Mouse (Mus musculus): ENCODE measurements at regions not wholly inside any gene's neighbourhood (a gene's known extent, or its start where the extent isn't known, plus 50 kb on each side); places are given as distances from the start of the nearest gene placed in this dataset.

- WGBS, result 88% methylated on average over 3 of the region's 3 CpGs
- Histone ChIP-seq H3K27me3 (ENCODE audit: insufficient read depth, low read length) (no peaks in the 10 kb centered on the region), H3K4me2 (ENCODE audit: low read depth) (no peak overlapping the region), H3K27ac (ENCODE audit: low read depth, low read length) (no peak overlapping the region), H3K9ac (no peak overlapping the region), H3K4me3 (ENCODE audit: low read depth, low read length) (no peak overlapping the region), H3K9me3 (ENCODE audit: low read length) (no peaks in the 10 kb centered on the region), H3K36me3 (ENCODE audit: insufficient read depth) (no peaks in the 10 kb centered on the region), H3K4me1 (ENCODE audit: insufficient read depth) (no peaks in the 10 kb centered on the region)
- no peak for DNase-seq
- no peak for TF ChIP-seq CTCF (IDR thresholded peaks at IDR 0.05; ENCODE audit: low read depth)
- no peak for ATAC-seq
Observed at GRCm38 (mm10) chr4:89082838-89083237, 54.1 kb upstream of the Mtap start.

GRCm38 (mm10) chr4:89078485-89078884 is 58.4 kb upstream of the Mtap start:
- Histone ChIP-seq H3K9me3 (ENCODE audit: low read length) (no peaks in the 10 kb centered on the region), H3K4me1 (ENCODE audit: insufficient read depth) (no peaks in the 10 kb centered on the region), H3K9ac (no peak overlapping the region), H3K36me3 (ENCODE audit: insufficient read depth) (no peaks in the 10 kb centered on the region), H3K27ac (ENCODE audit: low read depth, low read length) (no peak overlapping the region), H3K27me3 (ENCODE audit: insufficient read depth, low read length) (no peaks in the 10 kb centered on the region), H3K4me3 (ENCODE audit: low read depth, low read length) (no peak overlapping the region), H3K4me2 (ENCODE audit: low read depth) (no peak overlapping the region)
- TF ChIP-seq CTCF (IDR thresholded peaks at IDR 0.05; ENCODE audit: low read depth), result no peak
- 77% methylated on average over 9 of the region's 9 CpGs for WGBS
- no peak for ATAC-seq
- no peak for DNase-seq

GRCm38 (mm10) chr4:89074705-89075104 is 62.2 kb upstream of the Mtap start:
- TF ChIP-seq CTCF (IDR thresholded peaks at IDR 0.05; ENCODE audit: low read depth), result no peak
- DNase-seq, result no peak
- ATAC-seq, result no peak
- Histone ChIP-seq H3K4me2 (ENCODE audit: low read depth) (no peak overlapping the region), H3K9me3 (ENCODE audit: low read length) (no peaks in the 10 kb centered on the region), H3K36me3 (ENCODE audit: insufficient read depth) (no peaks in the 10 kb centered on the region), H3K27me3 (ENCODE audit: insufficient read depth, low read length) (no peaks in the 10 kb centered on the region), H3K4me1 (ENCODE audit: insufficient read depth) (no peaks in the 10 kb centered on the region), H3K9ac (no peak overlapping the region), H3K27ac (ENCODE audit: low read depth, low read length) (no peak overlapping the region), H3K4me3 (ENCODE audit: low read depth, low read length) (no peak overlapping the region)
- 56% methylated on average over 4 of the region's 4 CpGs for WGBS

GRCm38 (mm10) chr4:89070430-89070829 is 66.5 kb upstream of the Mtap start:
- Histone ChIP-seq H3K4me2 (ENCODE audit: low read depth) (no peak overlapping the region), H3K4me1 (ENCODE audit: insufficient read depth) (no peaks in the 10 kb centered on the region), H3K9ac (no peak overlapping the region), H3K27ac (ENCODE audit: low read depth, low read length) (no peak overlapping the region), H3K27me3 (ENCODE audit: insufficient read depth, low read length) (no peaks in the 10 kb centered on the region), H3K9me3 (ENCODE audit: low read length) (no peaks in the 10 kb centered on the region), H3K4me3 (ENCODE audit: low read depth, low read length) (no peak overlapping the region), H3K36me3 (ENCODE audit: insufficient read depth) (no peaks in the 10 kb centered on the region)
- no peak for TF ChIP-seq CTCF (IDR thresholded peaks at IDR 0.05; ENCODE audit: low read depth)
- DNase-seq (no peak), ATAC-seq (no peak)
- 76% methylated on average over 2 of the region's 2 CpGs for WGBS

GRCm38 (mm10) chr4:89064401-89064800 is 72.5 kb upstream of the Mtap start:
- WGBS, result 66% methylated on average over 7 of the region's 7 CpGs
- no peaks in the 10 kb centered on the region for H3K9me3 ChIP-seq (ENCODE audit: low read length)
- H3K27ac ChIP-seq (ENCODE audit: low read depth, low read length), result no peak overlapping the region
- H3K9ac ChIP-seq, result no peak overlapping the region
- H3K27me3 ChIP-seq (ENCODE audit: insufficient read depth, low read length), result no peaks in the 10 kb centered on the region
- H3K36me3 ChIP-seq (ENCODE audit: insufficient read depth), result no peaks in the 10 kb centered on the region
- TF ChIP-seq CTCF (IDR thresholded peaks at IDR 0.05; ENCODE audit: low read depth), result no peak
- DNase-seq (no peak), ATAC-seq (0 out of 2 replicates have a peak, but pooled peaks have one; percentile 14)
- no peak overlapping the region for H3K4me2 ChIP-seq (ENCODE audit: low read depth)
- no peaks in the 10 kb centered on the region for H3K4me1 ChIP-seq (ENCODE audit: insufficient read depth)
- no peak overlapping the region for H3K4me3 ChIP-seq (ENCODE audit: low read depth, low read length)

GRCm38 (mm10) chr4:89062384-89062783 is 74.5 kb upstream of the Mtap start:
- no peak for DNase-seq
- WGBS, result 89% methylated on average over 1 of the region's 1 CpGs

GRCm38 (mm10) chr4:89061619-89062018 is 75.3 kb upstream of the Mtap start:
- Histone ChIP-seq H3K4me1 (ENCODE audit: insufficient read depth) (no peaks in the 10 kb centered on the region), H3K9me3 (ENCODE audit: low read length) (no peaks in the 10 kb centered on the region), H3K27me3 (ENCODE audit: insufficient read depth, low read length) (no peaks in the 10 kb centered on the region), H3K36me3 (ENCODE audit: insufficient read depth) (no peaks in the 10 kb centered on the region), H3K9ac (no peak overlapping the region), H3K4me3 (ENCODE audit: low read depth, low read length) (no peak overlapping the region), H3K4me2 (ENCODE audit: low read depth) (no peak overlapping the region), H3K27ac (ENCODE audit: low read depth, low read length) (no peak overlapping the region)
- DNase-seq (no peak), ATAC-seq (no peak)
- TF ChIP-seq CTCF (IDR thresholded peaks at IDR 0.05; ENCODE audit: low read depth), result no peak
- 90% methylated on average over 4 of the region's 4 CpGs for WGBS

More at GRCm38 (mm10) chr4:89062384-89062783, 74.5 kb upstream of the Mtap start:
- Histone ChIP-seq H3K4me2 (ENCODE audit: low read depth) (no peak overlapping the region), H3K27me3 (ENCODE audit: insufficient read depth, low read length) (no peaks in the 10 kb centered on the region), H3K36me3 (ENCODE audit: insufficient read depth) (no peaks in the 10 kb centered on the region), H3K4me3 (ENCODE audit: low read depth, low read length) (no peak overlapping the region), H3K4me1 (ENCODE audit: insufficient read depth) (no peaks in the 10 kb centered on the region), H3K9ac (no peak overlapping the region), H3K27ac (ENCODE audit: low read depth, low read length) (no peak overlapping the region), H3K9me3 (ENCODE audit: low read length) (no peaks in the 10 kb centered on the region)
- no peak for TF ChIP-seq CTCF (IDR thresholded peaks at IDR 0.05; ENCODE audit: low read depth)
- ATAC-seq, result no peak

GRCm38 (mm10) chr4:89057573-89057972 is 79.3 kb upstream of the Mtap start:
- Histone ChIP-seq H3K4me3 (ENCODE audit: low read depth, low read length) (no peak overlapping the region), H3K4me1 (ENCODE audit: insufficient read depth) (no peaks in the 10 kb centered on the region), H3K27ac (ENCODE audit: low read depth, low read length) (no peak overlapping the region), H3K36me3 (ENCODE audit: insufficient read depth) (no peaks in the 10 kb centered on the region), H3K9ac (no peak overlapping the region), H3K4me2 (ENCODE audit: low read depth) (no peak overlapping the region), H3K27me3 (ENCODE audit: insufficient read depth, low read length) (no peaks in the 10 kb centered on the region), H3K9me3 (ENCODE audit: low read length) (no peaks in the 10 kb centered on the region)
- DNase-seq, result no peak
- no peak for ATAC-seq
- no peak for TF ChIP-seq CTCF (IDR thresholded peaks at IDR 0.05; ENCODE audit: low read depth)

Measured in forebrain, postnatal 0 days (tissue).